Comparison of ENCODE assay signal across 8 mouse cellular contexts in genomic region chr4:58912629-58913335, GRCm38 (mm10). TPM values are rescaled to one million over a fixed set of nuclear protein-coding genes. Genes with fewer than 3 reads are reported as not detected.
DNase-seq lines count a peak whose midpoint lies in the region; ATAC-seq and TF ChIP-seq lines count a peak whose summit lies in the region.

Ecpas (minus strand) TSS chr4:58912749.

- no peak for TF ChIP-seq CTCF in cortical plate, adult 2 months (IDR thresholded peaks at IDR 0.05; ENCODE audit: extremely low read depth, insufficient read depth, low read length)
- no peak for TF ChIP-seq CTCF in hindbrain, postnatal 0 days (IDR thresholded peaks at IDR 0.05; ENCODE audit: low read depth)
- no peak for TF ChIP-seq CTCF in left cerebral cortex, adult 2 months (IDR thresholded peaks at IDR 0.05)

- H3K36me3 ChIP-seq in hindbrain, postnatal 0 days (ENCODE audit: insufficient read depth, low read length), result no peaks in the 10 kb centered on the region
- no peaks in the 10 kb centered on the region for H3K36me3 ChIP-seq in macrophage (ENCODE audit: inconsistent target)

- peak within 1 kb of the TSS; percentile 83 for H3K4me3 ChIP-seq in cortical plate, adult 2 months (ENCODE audit: insufficient read depth, low read length)
- peak within 1 kb of the TSS; percentile 93 for H3K4me3 ChIP-seq in hindbrain, postnatal 0 days (ENCODE audit: low read length)
- peak within 1 kb of the TSS; percentile 95 for H3K4me3 ChIP-seq in left cerebral cortex, adult 2 months
- H3K4me3 ChIP-seq in macrophage (ENCODE audit: inconsistent target), result peak within 1 kb of the TSS; percentile 26

- TF ChIP-seq POLR2A in cortical plate, adult 2 months (IDR thresholded peaks at IDR 0.05; ENCODE audit: extremely low read depth, insufficient read depth, low read length), result no peak

- intact Hi-C loops in left cerebral cortex, adult 2 months (cut with DNase I), result loop anchor here (1.0 to 10.0 kb wide), 3 partner anchors 31 to 958 kb away; partner anchors contain the start of genes Gm20503, Txn1 and Zkscan16

- peak within 1 kb of the TSS; percentile 98 for H3K9ac ChIP-seq in hindbrain, postnatal 0 days (replicated peaks; ENCODE audit: low read length)

- H3K4me2 ChIP-seq in hindbrain, postnatal 0 days (ENCODE audit: low read depth, low read length), result peak within 1 kb of the TSS; percentile 83

- peak; percentile 51 for DNase-seq in T-cell, adult 2 months (ENCODE audit: low spot score)
- peak; percentile 79 for DNase-seq in gastrocnemius, postnatal 10 days
- peak; percentile 72 for DNase-seq in hindbrain, postnatal 0 days (ENCODE audit: low spot score)
- no peak for DNase-seq in left cerebral cortex, adult 2 months (ENCODE audit: extremely low spot score in 1 of 2, low spot score in 2 of 2)
- peak; percentile 67 for DNase-seq in right cerebral cortex, postnatal 14 days
- peak; percentile 89 for DNase-seq in urinary bladder, postnatal 14 days (ENCODE audit: low spot score)

- H3K27me3 ChIP-seq in hindbrain, postnatal 0 days (ENCODE audit: insufficient read depth, low read length), result no peaks in the 10 kb centered on the region

- H3K9me3 ChIP-seq in hindbrain, postnatal 0 days (ENCODE audit: low read length), result no peaks in the 10 kb centered on the region

- peaks cover 2% of the 10 kb centered on the region; the same call in 1 of the 2 replicates for H3K4me1 ChIP-seq in cortical plate, adult 2 months (ENCODE audit: control insufficient read depth, insufficient read depth, low read length)
- no peaks in the 10 kb centered on the region; the same call in 1 of the 2 replicates for H3K4me1 ChIP-seq in hindbrain, postnatal 0 days (ENCODE audit: insufficient read depth, low read length)

- H3K27ac ChIP-seq in cortical plate, adult 2 months (ENCODE audit: insufficient read depth, low read length), result peak within 1 kb of the TSS; percentile 100
- H3K27ac ChIP-seq in hindbrain, postnatal 0 days, result peak within 1 kb of the TSS; percentile 99
- peak within 1 kb of the TSS; percentile 98 for H3K27ac ChIP-seq in left cerebral cortex, adult 2 months
- peak within 1 kb of the TSS; percentile 57 for H3K27ac ChIP-seq in macrophage

- peak; percentile 55 for ATAC-seq in hindbrain, postnatal 0 days

- peaks cover 37% of the 10 kb centered on the region for H3K79me2 ChIP-seq in macrophage (ENCODE audit: inconsistent target)

- WGBS in hindbrain, postnatal 0 days, result 2% methylated on average over 42 of the region's 43 CpGs
- 5% methylated on average over 40 of the region's 43 CpGs for WGBS in macrophage (ENCODE audit: missing documents)

RNA-seq across cellular contexts. Expression of gene Ecpas, which starts in this region (rescaled TPM):
- polyA plus RNA-seq in cortical plate, adult 2 months (2012; rRNA removed), result 38.6 and 40.5 TPM in 2 replicates
- 100 to 1,000 TPM; 218 to 227 TPM for total RNA-seq in gastrocnemius, postnatal 10 days (2021)
- total RNA-seq in hindbrain, postnatal 0 days (2014; rRNA removed), result 53.0 and 55.8 TPM in 2 replicates
- 33.5 and 36.6 TPM in 2 replicates for polyA plus RNA-seq in hindbrain, postnatal 0 days (2015; fragmentation: Nextera tagmentation; extraction: Ambion mirVana)
- 100 to 1,000 TPM; 136 to 152 TPM for total RNA-seq in left cerebral cortex, adult 2 months (2021)
- 100 to 1,000 TPM; 150 to 573 (median 370) TPM for total RNA-seq in macrophage (2018; cell fraction: chromatin; rRNA removed)
- total RNA-seq in macrophage (2018; cell fraction: cytosol; rRNA removed), result 10 to 100 TPM; 38.2 to 64.1 (median 48.0) TPM
- 100 to 1,000 TPM in 22 of 26 experiments, 10 to 100 TPM in 4; 73.8 to 408 (median 169) TPM for total RNA-seq in macrophage (2018; cell fraction: nucleus; rRNA removed)
- polyA plus RNA-seq in macrophage (2018), result 24.1 to 39.2 TPM (median 33.8 TPM) in 3 replicates

Comparison
In these comparisons a context has a peak if more than half of its experiments do, and no peak if none do; other contexts are left out.
1. DNase-seq: peak in T-cell, adult 2 months (single experiment), gastrocnemius, postnatal 10 days (single experiment), hindbrain, postnatal 0 days (single experiment), right cerebral cortex, postnatal 14 days (single experiment) and urinary bladder, postnatal 14 days (single experiment); none in left cerebral cortex, adult 2 months (0 of 2).
2. H3K4me3 ChIP-seq: peak in every context shown above with its lines; median percentile 95 in left cerebral cortex, adult 2 months; 93 in hindbrain, postnatal 0 days; 83 in cortical plate, adult 2 months; 26 in macrophage.
3. Peak in every context shown above with its lines, with median percentiles within 50 percentile points of each other: H3K27ac ChIP-seq.